Mouse (Mus musculus) heart, postnatal 10 days (tissue): ENCODE data around the gene Stard9. TPM values are rescaled to one million over a fixed set of nuclear protein-coding genes. Genes with fewer than 3 reads are reported as not detected.

Experiments used
- DNase-seq, 2 experiments: peaks; one replicate each; pipeline ENCODE4 v3.0.0; 2021
- intact Hi-C: fragments of 180-260 bp; cut with DNase I; formaldehyde crosslinking; loops from one replicate; pipeline ENCODE4 v1.15.1; 2025
- total RNA-seq, 2 experiments: library from RNA; stranded (reverse); gene quantifications; 2 replicates each; pipeline ENCODE4 v1.2.3; 2021

Stard9 gene
- total RNA-seq, 2 experiments from 2014 or later: 17.4 to 18.9 TPM

DNA sequence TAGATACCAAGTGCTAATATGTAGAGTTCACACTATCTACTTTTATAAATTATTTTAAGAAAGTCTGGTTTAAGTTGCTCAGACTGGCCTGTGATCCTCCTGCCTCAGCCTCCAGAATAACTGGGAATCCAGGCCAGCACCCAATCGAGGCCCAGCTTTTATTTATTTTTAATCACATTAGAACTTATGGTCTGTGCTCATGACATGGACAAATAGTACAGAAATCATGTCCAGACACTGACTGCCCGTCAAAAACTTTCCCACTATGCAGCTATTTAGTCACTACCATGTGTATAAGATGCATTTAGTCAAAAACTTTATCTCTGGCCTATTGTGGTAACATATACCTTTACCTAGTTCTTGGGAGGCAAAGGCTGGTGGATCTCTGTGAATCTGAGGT is 93.0 kb downstream of the Stard9 start:
- DNase-seq: no peak
- intact Hi-C loops: no loop called here

DNA sequence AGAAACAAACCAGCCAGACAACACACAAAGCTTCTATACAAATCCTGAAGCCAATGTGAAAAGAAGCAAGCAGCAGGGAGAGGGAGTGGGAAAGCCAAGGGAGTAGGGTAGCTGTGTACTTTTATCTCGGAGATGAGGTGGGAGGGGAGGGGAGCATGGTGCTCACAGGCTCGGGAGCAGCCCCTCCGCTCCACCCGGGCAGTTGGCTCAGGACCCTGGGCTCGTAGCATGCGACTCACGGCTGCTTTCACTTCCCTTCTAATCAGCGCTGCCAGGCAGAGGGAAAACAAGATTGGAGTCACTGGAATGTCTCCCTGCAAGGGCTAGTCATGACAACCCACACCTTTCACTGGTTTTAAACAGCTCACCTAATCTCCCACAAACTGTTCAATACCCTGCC is 93.6 kb downstream of the Stard9 start:
- intact Hi-C loops: no loop called here
- DNase-seq: peak; percentile 41 to 46

DNA sequence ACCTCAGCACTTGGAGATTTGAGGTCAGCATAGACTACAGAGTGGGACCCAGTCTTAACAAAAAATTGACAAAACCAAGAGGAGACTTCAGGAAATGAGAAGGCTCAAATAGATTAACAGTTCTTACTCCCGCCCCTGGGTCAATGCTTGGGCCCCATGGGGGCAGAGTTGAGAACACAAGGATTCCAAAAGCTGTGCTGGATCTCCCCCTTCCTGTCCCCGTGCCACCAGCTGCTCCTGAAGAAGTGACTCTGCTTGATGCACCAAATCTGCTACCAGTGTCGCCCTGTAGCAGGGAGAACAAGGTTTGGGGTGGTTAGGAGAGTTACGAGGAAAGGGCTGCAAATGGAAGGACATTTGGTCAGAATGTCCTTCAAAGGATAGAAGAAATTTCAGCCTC is 94.7 kb downstream of the Stard9 start:
- intact Hi-C loops: no loop called here
- DNase-seq: peak; percentile 24 to 32

DNA sequence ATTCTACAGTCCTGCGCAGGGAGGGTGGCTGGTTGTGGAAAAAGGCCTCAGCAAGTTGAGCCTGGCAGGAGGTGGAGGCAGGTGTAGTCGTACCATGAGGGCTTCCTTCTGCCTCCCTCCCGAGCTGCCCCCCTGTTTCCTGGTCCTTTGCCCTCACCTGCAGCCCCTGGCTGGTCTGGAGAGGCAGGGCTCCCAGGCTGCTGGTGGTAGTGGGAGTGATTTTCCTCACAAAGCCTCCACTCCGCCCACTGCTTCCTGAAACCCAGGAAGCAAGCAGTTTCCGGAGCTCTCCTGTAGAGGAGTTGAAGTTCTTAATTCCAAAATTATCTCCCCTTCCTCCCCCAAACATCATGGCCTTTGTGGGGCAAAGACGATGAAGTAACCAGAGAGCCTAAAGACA is 95.3 kb downstream of the Stard9 start:
- no peak for DNase-seq
- intact Hi-C loops: no loop called here

DNA sequence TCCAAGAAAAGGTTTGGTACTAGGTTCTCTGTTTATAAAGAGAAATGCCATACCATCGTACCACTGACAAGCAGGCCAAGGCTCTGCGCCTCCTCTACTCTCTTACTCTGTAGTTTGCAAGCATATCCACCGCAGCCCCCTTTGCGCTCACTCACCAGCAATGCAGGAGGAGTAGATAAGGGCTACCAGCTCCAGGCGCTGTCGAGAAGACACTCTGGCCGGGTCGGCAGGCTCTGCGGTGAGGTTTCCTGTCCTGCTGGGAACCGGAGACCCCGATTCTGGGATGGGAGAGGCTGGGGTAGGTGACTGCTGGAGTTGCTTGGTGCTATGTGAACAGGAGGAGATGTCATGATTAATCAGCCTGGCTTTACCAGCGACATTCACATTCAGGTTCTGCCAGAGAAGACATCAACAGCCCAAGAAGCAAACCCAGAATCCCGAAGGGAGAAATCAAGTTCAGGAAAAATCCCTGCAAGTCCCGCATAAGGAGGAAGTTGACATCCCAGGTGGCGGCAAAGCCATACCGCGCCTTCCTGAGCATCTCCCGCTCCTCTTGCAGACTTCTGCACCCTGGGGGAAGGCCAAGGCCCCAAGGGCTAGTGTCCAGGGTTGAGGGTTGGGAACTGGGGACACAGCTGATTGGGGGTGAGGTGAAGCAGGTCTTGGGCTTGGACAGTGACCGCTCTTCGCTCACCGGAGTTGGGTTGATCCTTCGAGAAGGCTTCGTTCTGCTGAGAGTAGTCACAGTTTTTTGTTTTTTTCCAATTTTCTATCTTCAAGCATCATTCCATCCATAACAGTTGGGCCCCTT is 101.1 kb downstream of the Stard9 start:
- intact Hi-C loops: loop anchor here (2.0 kb wide), 1 partner anchor 121 kb away; the partner anchor contains the start of genes Cdan1 and Ttbk2
- peak; percentile 22 to 33 for DNase-seq

DNA sequence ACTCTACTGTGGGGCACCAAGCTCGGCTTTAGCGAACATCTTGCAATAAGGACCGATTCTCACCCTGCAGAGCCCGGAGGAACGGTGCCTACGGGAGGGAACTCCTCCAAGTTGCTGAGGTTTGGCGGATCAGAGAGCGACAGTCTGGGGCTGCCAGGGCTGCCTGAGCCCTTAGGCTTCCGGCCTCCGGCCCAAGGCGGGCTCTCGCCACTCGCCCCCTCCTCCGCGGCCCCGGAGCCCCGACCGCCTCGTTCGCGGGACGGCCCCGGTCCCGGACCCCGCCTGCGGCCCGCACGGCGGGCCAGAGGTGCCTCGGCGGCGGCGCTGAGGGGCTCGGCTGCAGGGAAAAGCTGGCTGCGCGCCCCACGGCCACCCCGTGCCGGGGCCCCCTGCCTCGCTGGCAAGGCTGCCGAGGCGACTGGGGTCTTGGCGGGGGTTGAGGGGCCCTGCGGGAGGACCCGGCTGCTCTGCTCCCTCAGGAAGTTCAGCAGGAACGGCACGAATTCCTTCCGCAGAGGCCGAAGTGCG is 101.8 kb downstream of the Stard9 start:
- DNase-seq: peak in 1 of 2 experiments; percentile 56
- intact Hi-C loops: loop anchor here (2.0 kb wide), 1 partner anchor 120 kb away; the partner anchor contains the start of genes Cdan1 and Ttbk2

DNA sequence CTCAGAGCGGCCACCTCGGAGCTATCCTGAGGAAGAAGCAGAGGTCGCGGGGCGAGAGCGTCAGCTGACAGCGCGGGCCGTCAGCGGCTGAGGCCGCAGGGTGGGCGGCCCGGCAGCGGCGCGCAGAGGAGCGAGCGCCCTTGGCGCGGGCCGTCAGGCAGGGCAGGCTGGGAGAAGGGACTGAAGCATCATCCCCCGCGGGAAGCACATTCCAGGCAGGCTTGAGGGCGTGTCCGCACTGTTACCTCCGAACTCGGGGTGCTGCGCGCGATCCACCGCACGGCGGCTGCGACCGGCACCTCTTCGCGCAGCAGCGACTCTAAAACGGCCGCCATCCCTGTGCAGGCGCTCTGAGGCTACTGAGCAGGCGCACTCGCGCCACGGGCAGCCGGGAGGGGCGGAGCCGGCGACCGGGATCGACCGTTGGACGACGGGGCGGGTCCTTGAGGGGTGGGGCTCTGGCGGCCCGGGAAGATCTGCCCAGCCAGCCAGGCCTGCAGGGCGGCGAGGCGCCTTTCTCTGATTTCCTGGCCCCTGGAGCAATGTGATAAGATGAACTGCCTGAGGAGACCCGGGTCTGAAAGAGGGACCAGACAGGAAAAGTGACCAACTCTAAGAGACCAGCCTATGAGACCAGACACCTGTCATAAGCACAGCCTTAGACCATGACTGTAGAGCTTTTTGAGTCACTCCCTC is 102.4 kb downstream of the Stard9 start:
- intact Hi-C loops: loop anchor here (2.0 kb wide), 1 partner anchor 119 kb away; the partner anchor contains the start of genes Cdan1 and Ttbk2
- peak; percentile 95 to 96 for DNase-seq

DNA sequence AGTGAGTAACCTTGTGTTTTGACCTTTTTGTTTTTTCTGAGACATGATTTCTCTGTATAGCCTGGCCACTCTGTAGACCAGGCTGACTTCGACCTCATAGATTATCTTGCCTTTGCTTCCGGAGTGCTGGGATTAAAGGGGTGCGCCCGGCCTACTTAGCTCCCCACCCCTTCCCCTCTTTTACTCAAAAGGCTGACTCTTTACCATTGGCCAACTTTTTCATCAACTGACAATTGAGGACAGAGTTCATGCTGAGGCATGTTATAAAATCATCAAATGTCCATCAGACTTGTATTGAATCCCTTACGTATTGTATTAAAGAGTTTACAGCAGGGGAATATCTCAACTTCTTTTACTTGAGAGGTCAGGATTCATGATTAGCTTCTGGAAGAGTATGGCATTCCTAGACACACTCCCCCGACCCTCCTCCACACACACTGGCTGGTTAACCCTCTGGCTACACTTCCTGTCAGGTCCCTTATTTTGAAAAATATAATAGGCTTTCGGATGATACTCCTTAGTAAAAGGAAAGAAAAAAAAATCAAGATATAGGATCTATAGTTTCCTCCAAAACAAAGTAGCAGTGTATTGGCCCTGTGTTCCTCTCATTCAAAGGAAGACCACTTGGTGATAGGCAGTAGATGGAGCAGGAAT is 103.1 kb downstream of the Stard9 start:
- intact Hi-C loops: loop anchor here (2.0 kb wide), 1 partner anchor 119 kb away; the partner anchor contains the start of genes Cdan1 and Ttbk2
- no peak for DNase-seq

DNA sequence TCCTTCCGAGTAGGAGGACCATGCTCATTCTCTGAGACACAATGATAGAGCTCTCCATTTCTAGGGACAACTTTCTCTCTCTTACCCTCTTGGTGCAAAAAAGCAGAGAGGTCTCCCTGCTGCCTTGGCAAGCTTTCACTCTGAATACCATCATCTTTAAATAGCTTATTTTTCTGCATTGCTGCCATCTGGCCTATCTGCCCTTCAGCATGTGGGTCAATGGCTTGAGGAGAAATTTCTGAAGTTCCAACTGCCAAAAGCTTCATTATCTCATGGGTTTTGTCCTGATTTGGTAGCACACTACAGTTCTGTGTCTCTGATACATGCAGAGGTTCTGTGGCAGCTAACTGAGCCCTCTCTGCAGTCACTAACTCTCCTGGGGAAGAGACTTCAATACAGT is 116.6 kb downstream of the Stard9 start:
- DNase-seq: peak; percentile 32 to 48
- intact Hi-C loops: no loop called here

DNA sequence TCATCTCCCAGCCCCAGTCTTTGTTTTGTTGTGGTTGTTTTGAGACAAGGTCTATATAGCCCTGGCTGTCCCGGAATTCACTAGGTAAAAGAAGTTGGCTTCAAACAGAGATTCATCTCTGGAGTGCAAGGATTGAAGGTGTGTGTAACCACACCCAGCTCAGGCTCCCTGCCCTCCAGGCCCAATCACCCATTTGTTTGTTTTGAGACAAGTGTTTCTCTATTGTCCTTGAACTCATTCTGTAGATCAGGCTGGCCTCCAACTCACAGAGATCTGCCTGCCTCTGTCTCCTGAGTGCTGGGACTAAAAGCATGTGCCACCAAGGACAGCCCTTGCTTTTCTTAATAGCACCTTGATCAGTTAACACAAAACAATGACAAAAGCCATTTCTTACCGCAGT is 119.1 kb downstream of the Stard9 start:
- DNase-seq: no peak
- intact Hi-C loops: no loop called here

DNA sequence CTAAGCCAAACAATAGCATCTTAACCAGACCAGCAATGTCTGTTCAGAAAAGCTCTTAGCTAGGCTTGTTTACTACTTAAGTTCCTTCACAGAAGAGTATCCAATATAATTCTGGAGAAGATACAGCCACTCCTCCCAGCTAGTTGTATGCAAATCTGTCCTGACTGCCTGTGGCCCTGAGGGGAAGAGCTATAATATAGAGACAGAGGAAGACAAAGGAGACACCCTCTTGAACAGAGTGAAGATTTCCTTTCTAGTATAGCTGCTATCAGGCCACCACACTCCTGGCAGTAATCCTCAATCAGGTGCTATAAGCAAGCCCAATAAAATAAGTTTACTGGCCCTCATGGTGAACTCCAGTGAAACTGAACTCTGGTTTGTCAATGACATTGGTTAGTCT is 133.0 kb downstream of the Stard9 start:
- no peak for DNase-seq
- intact Hi-C loops: no loop called here

DNA sequence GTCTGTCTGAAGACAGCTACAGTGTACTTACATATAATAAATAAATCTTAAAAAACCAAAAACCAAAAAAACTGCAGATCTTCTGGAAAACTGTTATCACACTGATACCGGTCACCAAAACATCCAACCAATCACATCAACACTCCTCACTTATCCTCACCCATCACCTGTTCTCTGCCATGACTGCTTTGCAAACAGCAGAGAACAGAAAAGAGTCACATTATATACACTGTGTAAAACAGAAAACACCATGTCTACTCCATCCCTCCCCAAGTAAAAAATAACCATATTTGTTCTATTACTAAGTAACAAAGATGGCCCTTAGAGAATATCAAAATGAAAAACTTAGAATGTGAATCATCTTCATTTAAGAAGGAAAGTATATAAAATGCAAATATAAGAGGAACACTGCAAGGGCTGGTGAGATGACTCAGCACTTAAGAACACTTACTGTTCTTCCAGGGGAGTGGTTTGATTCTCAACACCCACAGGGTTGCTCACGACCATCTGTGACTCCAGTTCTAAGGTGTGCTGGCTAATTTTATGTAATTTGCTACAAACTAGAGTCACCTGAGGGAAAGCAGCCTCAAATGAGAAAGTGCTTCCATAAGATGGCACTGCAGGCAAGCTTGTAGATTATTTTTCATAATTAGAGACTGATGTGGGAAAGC is 141.5 kb downstream of the Stard9 start:
- no peak for DNase-seq
- intact Hi-C loops: no loop called here

Other genes with a start within 250 kb of the Stard9 start
- 10 to 100 TPM; 20.6 to 22.0 TPM for gene Ganc, start 225.2 kb upstream of the Stard9 start, total RNA-seq
- gene Tmem87a, start 225.0 kb upstream of the Stard9 start, total RNA-seq: 10 to 100 TPM; 21.0 to 23.8 TPM
- 1 to 10 TPM in 1 of 2 experiments, under 1 TPM in 1; 0.84 to 1.1 TPM for gene Capn3, start 173.1 kb upstream of the Stard9 start, total RNA-seq
- 100 to 1,000 TPM; 191 to 196 TPM for gene Zfp106, start 65.3 kb upstream of the Stard9 start, total RNA-seq
- gene Snap23, start 61.5 kb upstream of the Stard9 start, total RNA-seq: 10 to 100 TPM; 48.8 to 56.8 TPM
- 10 to 100 TPM; 12.3 to 13.1 TPM for gene Haus2, start 19.7 kb upstream of the Stard9 start, total RNA-seq
- gene Lrrc57, start 19.6 kb upstream of the Stard9 start, total RNA-seq: 10 to 100 TPM; 12.4 to 15.5 TPM
- 10 to 100 TPM; 18.5 to 19.5 TPM for gene Cdan1, start 221.0 kb downstream of the Stard9 start, total RNA-seq
- gene Ttbk2, start 221.5 kb downstream of the Stard9 start, total RNA-seq: 10 to 100 TPM; 14.4 to 16.4 TPM